Mouse (Mus musculus): ENCODE results near the gene Cmss1. TPM values are rescaled to one million over a fixed set of nuclear protein-coding genes. Genes with fewer than 3 reads are reported as not detected.

Cmss1 gene
- polyA plus RNA-seq, 1 experiment from 2014 or later = 55.5 TPM

- WGBS = 74% methylated on average over 10 of the region's 10 CpGs
- no peak for DNase-seq (ENCODE audit: low spot score)
- H3K9me3 ChIP-seq = peaks cover 6% of the 10 kb centered on the region; the same call in 1 of the 2 replicates
Measured at GRCm38 (mm10) chr16:57445096-57446094, 161.3 kb downstream of the Cmss1 start.

GRCm38 (mm10) chr16:57440706-57441437 is 165.8 kb downstream of the Cmss1 start:
- no peaks in the 10 kb centered on the region for H3K36me3 ChIP-seq
- H3K4me1 ChIP-seq (replicated peaks) = no peaks in the 10 kb centered on the region
- WGBS = 91% methylated on average over 10 of the region's 10 CpGs
- no peak overlapping the region for H3K27ac ChIP-seq
- no peak overlapping the region for H3K4me3 ChIP-seq
- no peaks in the 10 kb centered on the region for H3K27me3 ChIP-seq (ENCODE audit: insufficient read depth, poor library complexity, severe bottlenecking)
- DNase-seq (ENCODE audit: low spot score) = no peak
- no peaks in the 10 kb centered on the region for H3K9me3 ChIP-seq

More at GRCm38 (mm10) chr16:57445096-57446094, 161.3 kb downstream of the Cmss1 start:
- no peaks in the 10 kb centered on the region for H3K4me1 ChIP-seq (replicated peaks)
- H3K27ac ChIP-seq = no peak overlapping the region
- H3K4me3 ChIP-seq = no peak overlapping the region
- H3K27me3 ChIP-seq (ENCODE audit: insufficient read depth, poor library complexity, severe bottlenecking) = no peaks in the 10 kb centered on the region
- no peaks in the 10 kb centered on the region for H3K36me3 ChIP-seq

- Histone ChIP-seq H3K27me3 (ENCODE audit: insufficient read depth, poor library complexity, severe bottlenecking) (no peaks in the 10 kb centered on the region), H3K27ac (no peak overlapping the region), H3K9me3 (no peaks in the 10 kb centered on the region), H3K4me1 (replicated peaks) (no peaks in the 10 kb centered on the region), H3K36me3 (no peaks in the 10 kb centered on the region), H3K4me3 (no peak overlapping the region)
- WGBS = 87% methylated on average over 11 of the region's 11 CpGs
- DNase-seq (ENCODE audit: low spot score) = no peak
Measured at GRCm38 (mm10) chr16:57439206-57439605, 167.5 kb downstream of the Cmss1 start.

GRCm38 (mm10) chr16:57438288-57438685 is 168.4 kb downstream of the Cmss1 start:
- 85% methylated on average over 5 of the region's 5 CpGs for WGBS
- Histone ChIP-seq H3K4me3 (no peak overlapping the region), H3K27ac (no peak overlapping the region), H3K9me3 (no peaks in the 10 kb centered on the region), H3K27me3 (ENCODE audit: insufficient read depth, poor library complexity, severe bottlenecking) (no peaks in the 10 kb centered on the region), H3K4me1 (replicated peaks) (no peaks in the 10 kb centered on the region), H3K36me3 (no peaks in the 10 kb centered on the region)
- no peak for DNase-seq (ENCODE audit: low spot score)

- Histone ChIP-seq H3K4me3 (no peak overlapping the region), H3K4me1 (replicated peaks) (no peaks in the 10 kb centered on the region), H3K27me3 (ENCODE audit: insufficient read depth, poor library complexity, severe bottlenecking) (no peaks in the 10 kb centered on the region), H3K36me3 (no peaks in the 10 kb centered on the region), H3K27ac (no peak overlapping the region), H3K9me3 (no peaks in the 10 kb centered on the region)
- 89% methylated on average over 11 of the region's 11 CpGs for WGBS
- no peak for DNase-seq (ENCODE audit: low spot score)
Measured at GRCm38 (mm10) chr16:57437523-57438287, 169.0 kb downstream of the Cmss1 start.

- Histone ChIP-seq H3K4me1 (replicated peaks) (no peaks in the 10 kb centered on the region), H3K9me3 (no peaks in the 10 kb centered on the region), H3K36me3 (no peaks in the 10 kb centered on the region), H3K27ac (no peak overlapping the region), H3K27me3 (ENCODE audit: insufficient read depth, poor library complexity, severe bottlenecking) (no peaks in the 10 kb centered on the region), H3K4me3 (no peak overlapping the region)
- DNase-seq (ENCODE audit: low spot score) = no peak
- 87% methylated on average over 3 of the region's 3 CpGs for WGBS
Measured at GRCm38 (mm10) chr16:57434640-57435039, 172.0 kb downstream of the Cmss1 start.

GRCm38 (mm10) chr16:57433671-57434070 is 173.0 kb downstream of the Cmss1 start:
- DNase-seq (ENCODE audit: low spot score) = no peak
- Histone ChIP-seq H3K36me3 (no peaks in the 10 kb centered on the region), H3K9me3 (no peaks in the 10 kb centered on the region), H3K4me1 (replicated peaks) (no peaks in the 10 kb centered on the region), H3K4me3 (no peak overlapping the region), H3K27me3 (ENCODE audit: insufficient read depth, poor library complexity, severe bottlenecking) (no peaks in the 10 kb centered on the region), H3K27ac (no peak overlapping the region)
- 93% methylated on average over 6 of the region's 6 CpGs for WGBS

GRCm38 (mm10) chr16:57433173-57433572 is 173.5 kb downstream of the Cmss1 start:
- WGBS = 85% methylated on average over 4 of the region's 4 CpGs
- Histone ChIP-seq H3K4me3 (no peak overlapping the region), H3K9me3 (no peaks in the 10 kb centered on the region), H3K27me3 (ENCODE audit: insufficient read depth, poor library complexity, severe bottlenecking) (no peaks in the 10 kb centered on the region), H3K27ac (no peak overlapping the region), H3K4me1 (replicated peaks) (no peaks in the 10 kb centered on the region), H3K36me3 (no peaks in the 10 kb centered on the region)
- DNase-seq (ENCODE audit: low spot score) = no peak

GRCm38 (mm10) chr16:57431294-57431693 is 175.4 kb downstream of the Cmss1 start:
- DNase-seq (ENCODE audit: low spot score) = no peak
- WGBS = 92% methylated on average over 3 of the region's 3 CpGs
- no peaks in the 10 kb centered on the region for H3K36me3 ChIP-seq

GRCm38 (mm10) chr16:57428977-57429376 is 177.7 kb downstream of the Cmss1 start:
- WGBS = 94% methylated on average over 5 of the region's 5 CpGs

More at GRCm38 (mm10) chr16:57431294-57431693, 175.4 kb downstream of the Cmss1 start:
- no peak overlapping the region for H3K4me3 ChIP-seq
- no peaks in the 10 kb centered on the region for H3K9me3 ChIP-seq
- no peak overlapping the region for H3K27ac ChIP-seq
- no peaks in the 10 kb centered on the region for H3K27me3 ChIP-seq (ENCODE audit: insufficient read depth, poor library complexity, severe bottlenecking)
- no peaks in the 10 kb centered on the region for H3K4me1 ChIP-seq (replicated peaks)

GRCm38 (mm10) chr16:57427516-57428285 is 179.0 kb downstream of the Cmss1 start:
- Histone ChIP-seq H3K27me3 (ENCODE audit: insufficient read depth, poor library complexity, severe bottlenecking) (no peaks in the 10 kb centered on the region), H3K27ac (no peak overlapping the region), H3K4me1 (replicated peaks) (peaks cover 8% of the 10 kb centered on the region), H3K9me3 (no peaks in the 10 kb centered on the region), H3K4me3 (no peak overlapping the region), H3K36me3 (no peaks in the 10 kb centered on the region)
- no peak for DNase-seq (ENCODE audit: low spot score)
- WGBS = 86% methylated on average over 7 of the region's 7 CpGs

More at GRCm38 (mm10) chr16:57428977-57429376, 177.7 kb downstream of the Cmss1 start:
- no peaks in the 10 kb centered on the region for H3K27me3 ChIP-seq (ENCODE audit: insufficient read depth, poor library complexity, severe bottlenecking)
- no peak overlapping the region for H3K4me3 ChIP-seq
- H3K9me3 ChIP-seq = no peaks in the 10 kb centered on the region
- no peak for DNase-seq (ENCODE audit: low spot score)
- no peak overlapping the region for H3K27ac ChIP-seq
- no peaks in the 10 kb centered on the region for H3K36me3 ChIP-seq
- H3K4me1 ChIP-seq (replicated peaks) = no peaks in the 10 kb centered on the region

GRCm38 (mm10) chr16:57426680-57427079 is 180.0 kb downstream of the Cmss1 start:
- Histone ChIP-seq H3K27me3 (ENCODE audit: insufficient read depth, poor library complexity, severe bottlenecking) (no peaks in the 10 kb centered on the region), H3K36me3 (no peaks in the 10 kb centered on the region), H3K4me3 (no peak overlapping the region), H3K27ac (no peak overlapping the region), H3K9me3 (no peaks in the 10 kb centered on the region), H3K4me1 (replicated peaks) (peaks cover 8% of the 10 kb centered on the region)
- no peak for DNase-seq (ENCODE audit: low spot score)
- 79% methylated on average over 10 of the region's 10 CpGs for WGBS

All from hindbrain, embryonic 10.5 days (tissue).